Mouse (Mus musculus): ENCODE data around the gene Cubn. TPM values are rescaled to one million over a fixed set of nuclear protein-coding genes. Genes with fewer than 3 reads are reported as not detected.

The Cubn gene
- under 1 TPM; 0.15 TPM for total RNA-seq (2021)
- long read RNA-seq, experiment 1: 0 reads
- long read RNA-seq, experiment 2: 0 reads

GRCm38 (mm10) chr2:13491734-13492133, at the start of gene Cubn:
Gene Cubn (minus strand): TSS chr2:13491813.
- TF ChIP-seq CTCF (conservative IDR thresholded peaks at IDR 0.05): no peak
- Histone ChIP-seq H3K4me3 (no peak within 1 kb of the TSS), H3K27ac (no peak within 1 kb of the TSS)
- no peak for DNase-seq (ENCODE audit: low spot score in 2 of 2)

- Histone ChIP-seq H3K4me3 (no peak overlapping the region), H3K27ac (no peak overlapping the region)
- no peak for DNase-seq (ENCODE audit: low spot score in 2 of 2)
- no peak for TF ChIP-seq CTCF (conservative IDR thresholded peaks at IDR 0.05)
Measured at GRCm38 (mm10) chr2:13539860-13540259, 48.2 kb upstream of the Cubn start.

GRCm38 (mm10) chr2:13538704-13539377, 47.2 kb upstream of the Cubn start:
- H3K4me3 ChIP-seq: no peak overlapping the region
- TF ChIP-seq CTCF (conservative IDR thresholded peaks at IDR 0.05): no peak
- DNase-seq (ENCODE audit: low spot score in 2 of 2): no peak
- H3K27ac ChIP-seq: no peak overlapping the region

GRCm38 (mm10) chr2:13538258-13538657, 46.6 kb upstream of the Cubn start:
- Histone ChIP-seq H3K4me3 (no peak overlapping the region), H3K27ac (no peak overlapping the region)
- TF ChIP-seq CTCF (conservative IDR thresholded peaks at IDR 0.05): no peak
- DNase-seq (ENCODE audit: low spot score in 2 of 2): no peak

- no peak overlapping the region for H3K4me3 ChIP-seq
- TF ChIP-seq CTCF (conservative IDR thresholded peaks at IDR 0.05): peak; percentile 36
- no peak for DNase-seq (ENCODE audit: low spot score in 2 of 2)
- no peak overlapping the region for H3K27ac ChIP-seq
Measured at GRCm38 (mm10) chr2:13537733-13538132, 46.1 kb upstream of the Cubn start.

GRCm38 (mm10) chr2:13536747-13537146, 45.1 kb upstream of the Cubn start:
- TF ChIP-seq CTCF (conservative IDR thresholded peaks at IDR 0.05): peak; percentile 38
- no peak for DNase-seq (ENCODE audit: low spot score in 2 of 2)
- Histone ChIP-seq H3K27ac (no peak overlapping the region), H3K4me3 (no peak overlapping the region)

GRCm38 (mm10) chr2:13530639-13531038, 39.0 kb upstream of the Cubn start:
- DNase-seq (ENCODE audit: low spot score in 2 of 2): no peak
- no peak for TF ChIP-seq CTCF (conservative IDR thresholded peaks at IDR 0.05)
- H3K4me3 ChIP-seq: no peak overlapping the region
- H3K27ac ChIP-seq: no peak overlapping the region

GRCm38 (mm10) chr2:13529253-13529933, 37.8 kb upstream of the Cubn start:
- H3K4me3 ChIP-seq: no peak overlapping the region
- H3K27ac ChIP-seq: no peak overlapping the region
- no peak for TF ChIP-seq CTCF (conservative IDR thresholded peaks at IDR 0.05)
- DNase-seq (ENCODE audit: low spot score in 2 of 2): no peak

- TF ChIP-seq CTCF (conservative IDR thresholded peaks at IDR 0.05): no peak
- Histone ChIP-seq H3K27ac (peak overlapping the region; percentile 69; the same call in 1 of the 2 replicates), H3K4me3 (no peak overlapping the region)
- no peak for DNase-seq (ENCODE audit: low spot score in 2 of 2)
Measured at GRCm38 (mm10) chr2:13527531-13527930, 35.9 kb upstream of the Cubn start.

- no peak for DNase-seq (ENCODE audit: low spot score in 2 of 2)
- Histone ChIP-seq H3K4me3 (no peak overlapping the region), H3K27ac (peak overlapping the region; percentile 69; the same call in 1 of the 2 replicates)
- no peak for TF ChIP-seq CTCF (conservative IDR thresholded peaks at IDR 0.05)
Measured at GRCm38 (mm10) chr2:13527125-13527524, 35.5 kb upstream of the Cubn start.

GRCm38 (mm10) chr2:13526205-13526604, 34.6 kb upstream of the Cubn start:
- H3K27ac ChIP-seq: 0 out of 2 replicates have a peak overlapping the region, but pooled peaks have one; percentile 1
- no peak for TF ChIP-seq CTCF (conservative IDR thresholded peaks at IDR 0.05)
- no peak overlapping the region for H3K4me3 ChIP-seq
- DNase-seq (ENCODE audit: low spot score in 2 of 2): no peak

- peak; percentile 62 to 74 for DNase-seq (ENCODE audit: low spot score in 2 of 2)
- no peak for TF ChIP-seq CTCF (conservative IDR thresholded peaks at IDR 0.05)
- Histone ChIP-seq H3K4me3 (no peak overlapping the region), H3K27ac (peak overlapping the region; percentile 59; the same call in 1 of the 2 replicates)
Measured at GRCm38 (mm10) chr2:13523540-13524456, 32.2 kb upstream of the Cubn start.

GRCm38 (mm10) chr2:13522106-13522505, 30.5 kb upstream of the Cubn start:
- peak overlapping the region; percentile 56 for H3K27ac ChIP-seq
- DNase-seq (ENCODE audit: low spot score in 2 of 2): no peak
- peak overlapping the region; percentile 16; the same call in 1 of the 2 replicates for H3K4me3 ChIP-seq

More at GRCm38 (mm10) chr2:13522106-13522505, 30.5 kb upstream of the Cubn start:
- no peak for TF ChIP-seq CTCF (conservative IDR thresholded peaks at IDR 0.05)
